Mouse (Mus musculus) layer of hippocampus, postnatal 25 days (tissue): Measurements from ENCODE around the gene Mycn. TPM values are rescaled to one million over a fixed set of nuclear protein-coding genes. Genes with fewer than 3 reads are reported as not detected.

ENCODE experiments used
- DNase-seq, 2 experiments: peaks; one replicate each; pipeline ENCODE4 v3.0.0; 2022; ENCODE audit warnings: mixed read lengths in 2 of 2, low spot score in 1 of 2; ENCODE audit errors: extremely low spot score in 1 of 2
- total RNA-seq, 2 experiments: library from RNA; stranded (reverse); gene quantifications; 2 replicates each; pipeline ENCODE4 v1.2.3; 2021

The Mycn gene
- 10 to 100 TPM; 12.2 to 14.1 TPM for total RNA-seq

GRCm38 (mm10) chr12:12941661-12942363 is at the start of gene Mycn:
Gene Mycn (minus strand): TSS chr12:12941914.
- peak; percentile 70 to 73 for DNase-seq

DNA sequence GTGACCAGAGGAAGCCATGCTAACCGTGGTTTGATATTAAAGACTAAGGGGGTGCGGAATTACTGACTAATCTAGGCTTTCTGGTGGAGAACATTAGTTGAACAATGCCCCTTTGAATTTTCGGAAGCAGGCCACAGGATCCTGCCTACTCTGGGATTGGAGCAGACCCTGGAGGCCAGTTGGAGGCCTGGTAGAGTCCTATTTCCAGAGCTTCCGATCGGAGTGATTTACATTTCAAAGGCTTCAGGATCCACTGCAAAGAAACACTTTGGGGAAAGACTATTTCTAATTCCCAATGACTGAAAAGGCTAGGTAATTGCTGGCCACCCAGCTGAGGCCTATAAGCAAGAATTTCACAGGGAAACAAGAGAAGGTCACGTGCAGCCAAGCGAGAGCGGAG is 45.7 kb upstream of the Mycn start:
- no peak for DNase-seq

DNA sequence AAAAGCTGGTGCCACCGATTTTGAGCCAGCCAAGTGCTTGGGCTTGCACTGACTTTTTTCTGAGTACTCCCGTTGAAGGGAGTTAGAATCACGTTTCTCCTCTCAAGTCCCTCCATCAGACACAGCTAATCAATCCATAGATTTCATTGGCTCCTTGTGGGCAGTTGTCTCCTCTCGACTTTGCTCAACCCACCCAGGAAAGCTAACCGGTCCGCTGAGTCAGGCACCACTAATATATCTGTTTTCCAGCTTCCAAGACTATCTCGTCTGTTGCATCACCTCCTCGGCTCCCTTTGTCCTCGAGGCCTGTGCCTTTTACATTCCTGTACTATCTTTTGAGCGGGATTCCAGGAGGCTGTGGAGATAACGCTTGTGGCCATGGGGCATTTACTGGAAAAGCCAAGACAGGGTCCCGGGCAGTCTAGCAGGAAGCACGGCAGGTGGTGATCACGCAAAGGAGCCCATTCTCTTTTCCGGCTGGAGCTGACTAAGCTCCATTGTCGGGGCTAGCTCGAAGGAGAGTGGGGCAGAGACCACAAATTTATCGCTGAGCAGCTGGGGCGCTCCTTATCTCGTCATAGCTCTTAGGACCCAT is 45.0 kb upstream of the Mycn start:
- DNase-seq = no peak

DNA sequence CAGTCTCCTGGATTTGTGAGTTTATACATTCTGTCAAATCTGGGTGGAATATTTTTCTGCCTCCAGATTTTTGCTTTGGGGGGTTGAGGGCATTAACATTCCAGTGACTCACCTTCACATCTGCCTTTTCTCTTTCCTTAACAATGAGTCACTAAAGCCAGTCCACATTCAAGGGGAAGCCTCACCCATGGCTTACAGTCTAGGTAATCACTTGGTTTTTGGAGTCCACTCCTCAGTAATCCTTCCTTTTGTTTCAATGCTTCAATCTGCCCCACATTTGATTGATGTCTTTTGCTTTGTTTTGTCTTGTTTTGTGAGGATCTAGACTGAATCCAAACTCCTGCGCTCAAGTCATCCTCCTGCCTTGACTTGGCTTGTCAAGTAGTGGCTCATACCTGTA is 41.3 kb upstream of the Mycn start:
- DNase-seq = no peak

DNA sequence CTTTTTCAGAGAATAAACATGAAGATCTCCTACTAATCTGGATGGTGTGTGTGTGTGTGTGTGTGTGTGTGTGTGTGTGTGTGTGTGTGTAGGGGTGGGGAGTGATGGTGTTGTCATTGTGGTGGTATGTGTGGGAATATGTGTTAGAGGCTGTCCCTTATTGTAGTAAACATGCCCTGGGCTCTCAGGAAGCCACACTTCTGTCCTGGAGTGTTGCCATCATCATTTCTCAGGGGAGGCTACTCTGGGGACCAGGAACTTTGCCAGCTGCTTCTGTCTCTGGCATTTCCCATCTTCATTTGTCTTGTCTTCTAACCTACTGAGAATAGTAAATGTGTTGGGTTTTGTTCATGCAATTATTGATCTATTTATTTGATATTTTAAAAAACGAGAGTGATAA is 33.7 kb upstream of the Mycn start:
- no peak for DNase-seq

- no peak for DNase-seq
These were observed 31.2 kb upstream of the Mycn start for GRCm38 (mm10) chr12:12972756-12973435.

DNA sequence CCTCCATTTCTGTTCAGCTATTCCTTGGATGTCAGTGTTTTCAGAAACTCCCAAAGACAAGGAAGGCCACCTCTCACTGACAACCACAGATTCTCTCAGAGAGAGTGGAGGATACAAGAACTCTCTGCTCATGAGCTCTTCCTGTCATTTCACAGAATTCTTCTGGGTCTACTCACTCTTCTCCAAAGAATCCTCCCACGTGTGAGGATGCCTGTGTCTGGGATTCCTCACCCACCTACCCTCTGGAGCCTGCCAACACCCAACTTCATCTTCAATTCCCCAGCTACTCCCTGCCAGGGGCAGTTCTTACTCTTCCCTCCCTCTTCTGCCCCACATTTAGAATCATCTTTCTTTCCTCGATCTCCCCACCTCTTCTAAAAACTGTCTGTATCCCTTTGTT is 26.2 kb upstream of the Mycn start:
- DNase-seq = no peak

- DNase-seq = no peak
These were observed 23.1 kb upstream of the Mycn start for GRCm38 (mm10) chr12:12964856-12965255.

DNA sequence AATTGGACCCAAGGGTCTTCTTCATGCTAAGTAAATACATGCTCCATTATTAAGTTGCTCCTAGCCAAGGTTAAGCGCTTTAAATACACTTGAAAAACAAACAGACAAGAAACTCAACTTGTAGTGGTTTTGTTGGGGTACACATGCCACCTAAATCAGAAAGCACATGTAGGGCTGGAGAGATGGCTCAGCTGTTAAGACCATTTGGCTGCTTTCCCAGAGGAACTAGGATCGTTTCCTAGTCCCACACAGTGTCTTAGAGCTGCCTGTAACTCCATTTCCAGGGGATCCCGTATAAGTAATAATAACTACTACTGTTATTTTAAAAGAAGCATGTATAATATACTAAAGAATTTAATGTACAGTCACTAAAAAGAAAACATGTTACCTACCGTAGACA is 5.9 kb upstream of the Mycn start:
- DNase-seq = no peak

DNA sequence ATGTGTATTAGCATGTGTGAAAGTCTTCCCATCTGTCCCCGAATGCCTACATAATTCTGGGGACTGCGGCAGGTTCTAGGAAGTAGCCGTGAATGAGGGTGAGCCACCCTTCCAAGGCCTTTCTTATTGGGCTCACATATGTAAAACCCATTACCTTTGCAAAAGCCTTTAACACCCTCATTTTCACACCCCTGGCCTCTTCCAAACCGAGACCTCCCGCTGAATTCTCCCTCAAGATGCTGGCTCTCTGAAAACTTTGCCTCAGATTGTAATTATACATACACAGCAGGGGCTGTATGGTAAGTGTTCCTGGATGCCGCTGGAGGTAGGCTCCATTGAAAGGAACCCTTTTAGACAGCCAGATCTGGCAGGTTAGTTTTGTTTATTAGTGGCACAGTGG is 1.6 kb upstream of the Mycn start:
- no peak for DNase-seq

- peak; percentile 80 to 83 for DNase-seq
These were observed 793 bp upstream of the Mycn start for GRCm38 (mm10) chr12:12942364-12943050.

GRCm38 (mm10) chr12:12941129-12941504 is 597 bp downstream of the Mycn start:
- DNase-seq = peak; percentile 11 to 27

- peak; percentile 32 to 36 for DNase-seq
These were observed 1.1 kb downstream of the Mycn start for GRCm38 (mm10) chr12:12940466-12941128.

GRCm38 (mm10) chr12:12939581-12940465 is 1.9 kb downstream of the Mycn start:
- peak; percentile 12 to 27 for DNase-seq

GRCm38 (mm10) chr12:12938850-12939249 is 2.9 kb downstream of the Mycn start:
- DNase-seq = peak; percentile 57 to 68

GRCm38 (mm10) chr12:12938361-12938760 is 3.4 kb downstream of the Mycn start:
- DNase-seq = peak; percentile 18 to 24

GRCm38 (mm10) chr12:12937746-12938145 is 4.0 kb downstream of the Mycn start:
- DNase-seq = no peak

- peak; percentile 13 to 15 for DNase-seq
These were observed 4.6 kb downstream of the Mycn start for GRCm38 (mm10) chr12:12937088-12937487.

- no peak for DNase-seq
These were observed 9.5 kb downstream of the Mycn start for GRCm38 (mm10) chr12:12932238-12932637.

DNA sequence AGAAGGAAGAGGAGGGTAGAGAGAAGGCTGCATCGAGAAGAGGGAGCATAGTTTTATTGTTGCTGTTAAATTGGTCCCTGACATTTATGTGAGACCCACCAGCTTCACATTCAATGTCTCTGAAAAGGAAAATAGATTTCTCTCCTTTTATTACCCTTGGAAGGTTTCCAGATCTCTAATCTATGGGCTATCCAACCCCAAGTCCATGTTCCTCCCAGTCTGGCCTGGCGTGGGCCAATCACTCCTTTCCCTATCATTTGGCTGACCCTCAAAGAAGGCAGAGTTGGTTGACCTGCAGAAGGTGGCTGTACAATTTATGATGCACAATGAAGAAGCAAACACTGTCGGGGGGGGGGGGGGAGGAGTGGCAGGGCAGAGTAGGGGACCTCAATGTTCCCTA is 13.5 kb downstream of the Mycn start:
- DNase-seq = no peak
